Mouse (Mus musculus) adrenal gland, postnatal 25 days (tissue): ENCODE results near the gene Prkaca. TPM values are rescaled to one million over a fixed set of nuclear protein-coding genes. Genes with fewer than 3 reads are reported as not detected.

Experiments
- DNase-seq: peaks from one replicate; pipeline ENCODE4 v3.0.0; 2021; ENCODE audit warnings: mixed read lengths
- microRNA-seq, 2 experiments: library from miRNA; unstranded; fragments of <30 nt; microRNA quantifications; one replicate each; pipeline ENCODE4 v1.2.0; 2021
- total RNA-seq: library from RNA; stranded (reverse); gene quantifications from 2 replicates; pipeline ENCODE4 v1.2.3, GENCODE M21; 2021

Gene Prkaca
- total RNA-seq, 1 experiment from 2014 or later: 302 TPM

DNA sequence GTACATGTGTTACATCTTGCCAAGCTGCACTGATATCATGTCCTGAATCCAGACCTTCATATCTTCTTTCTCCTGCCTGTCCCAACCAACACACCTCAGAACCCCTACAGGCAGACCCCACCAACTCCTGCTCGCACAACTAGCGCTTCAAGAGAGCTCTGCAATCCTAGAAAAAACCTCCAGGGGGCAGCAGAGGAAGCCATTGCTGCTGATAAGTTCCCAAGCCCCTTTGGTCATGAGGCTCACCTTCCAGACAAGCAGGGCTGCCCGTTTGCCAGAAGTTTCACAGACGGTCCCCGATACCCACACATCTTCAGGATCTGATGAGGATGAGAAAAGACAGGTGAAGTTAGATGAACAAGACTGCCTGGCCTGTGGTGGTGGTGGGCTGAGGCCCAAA, 66.3 kb downstream of the Prkaca start:
- peak; percentile 66 for DNase-seq

DNA sequence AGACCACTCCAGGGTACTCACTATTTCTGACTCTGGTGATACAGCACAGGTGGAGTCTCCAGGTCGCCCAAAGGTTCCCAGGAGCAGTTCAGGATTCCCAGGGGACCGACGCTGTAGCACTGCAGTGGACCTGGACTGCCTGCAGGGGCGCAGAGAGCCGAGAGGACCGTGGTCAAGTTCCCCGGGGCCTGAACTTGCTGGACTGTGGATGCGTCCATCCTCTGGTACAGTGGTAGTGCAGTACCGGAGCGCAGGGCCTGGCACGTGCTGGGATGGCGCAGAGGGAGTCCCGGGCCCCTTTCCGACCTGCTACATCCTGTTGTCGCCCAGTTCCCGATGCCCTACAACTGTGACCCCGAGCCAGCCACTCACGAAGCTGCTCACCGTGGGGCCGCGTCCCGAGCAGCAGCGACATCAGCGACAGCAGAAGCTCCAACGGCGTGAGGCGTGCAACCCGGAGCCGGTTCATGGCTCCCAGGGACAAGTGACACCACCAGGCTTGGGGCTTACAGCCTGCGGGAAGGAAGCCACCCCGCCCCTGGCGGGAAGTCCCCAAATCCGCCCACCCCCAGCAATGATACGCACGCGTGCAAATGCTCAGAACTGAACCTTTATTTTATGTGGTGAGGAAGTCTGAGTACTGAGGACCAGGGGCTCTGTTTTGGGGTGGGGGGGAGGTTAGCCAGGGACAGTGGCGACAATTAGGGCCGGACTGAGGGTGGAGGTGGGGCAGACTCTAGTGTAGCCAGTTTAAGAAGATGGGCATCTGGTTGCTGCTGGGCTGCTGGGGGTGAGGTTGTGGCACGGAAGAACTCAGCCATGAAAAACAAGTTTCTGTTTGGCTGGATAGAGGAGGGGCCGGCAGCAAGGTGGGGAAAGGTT, 69.5 kb downstream of the Prkaca start, which contains the start of gene Il27ra:
Gene Il27ra (minus strand): TSS at position 524 of the 882 bp plus-strand sequence.
- DNase-seq: peak; percentile 71

DNA sequence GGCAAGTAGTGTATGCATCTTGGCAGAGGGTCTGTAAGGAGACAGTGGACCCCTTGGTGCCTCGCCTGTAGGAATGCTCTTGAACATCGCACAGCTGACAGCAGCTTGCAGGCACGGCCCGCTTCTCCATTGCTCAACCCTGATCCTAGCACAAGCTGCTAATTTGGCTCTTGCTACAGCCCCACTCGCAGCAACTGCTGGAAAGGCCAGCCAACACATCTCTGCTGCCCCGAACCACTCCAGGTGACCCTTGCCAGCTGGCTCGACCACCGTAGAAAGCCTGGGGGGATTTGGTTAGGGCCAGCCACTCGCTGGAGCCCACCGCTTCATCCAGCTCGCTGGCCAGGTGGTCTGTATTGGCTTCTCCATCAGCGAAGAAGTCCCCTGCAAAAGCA, 70.2 kb downstream of the Prkaca start:
- DNase-seq: no peak

DNA sequence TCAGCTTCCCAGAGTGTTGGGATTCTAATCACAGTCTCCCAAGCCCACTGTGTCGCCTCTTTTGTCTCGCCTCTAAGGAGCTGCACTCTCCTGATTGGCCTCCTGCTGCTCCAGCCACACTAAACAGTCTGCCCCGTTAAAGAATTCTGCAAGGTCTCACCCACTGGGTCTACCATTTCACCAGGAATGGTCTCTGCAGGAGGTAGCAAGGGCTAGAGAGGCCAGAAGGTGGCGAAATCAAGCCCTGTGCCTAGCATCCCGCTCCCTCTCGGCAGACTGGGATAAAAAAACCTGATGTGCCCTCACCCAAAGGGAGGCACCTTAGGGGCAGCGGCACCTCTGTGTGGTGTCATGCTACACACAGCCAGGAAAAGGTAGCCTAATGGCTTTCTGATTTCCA, 71.3 kb downstream of the Prkaca start:
- DNase-seq: no peak

DNA sequence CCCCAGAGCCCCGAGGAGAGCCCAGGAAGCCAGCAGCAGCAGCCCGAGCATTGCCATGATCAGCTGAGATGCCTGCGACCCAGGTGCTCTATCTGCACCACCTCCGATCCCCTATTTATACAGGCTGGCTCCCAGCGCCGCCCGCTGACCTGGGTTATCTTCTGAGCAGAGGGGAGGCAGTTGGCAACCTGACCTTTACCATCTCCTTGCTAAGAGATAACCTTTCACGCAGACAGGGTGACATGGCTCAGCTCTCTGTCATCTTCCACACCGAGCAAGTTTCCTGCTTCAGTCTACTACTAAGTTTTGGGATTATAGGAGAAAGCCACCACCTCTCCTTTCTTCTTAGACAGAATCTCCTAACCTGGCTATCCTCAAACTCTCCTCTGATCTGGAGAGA, 72.1 kb downstream of the Prkaca start, which contains the start of gene Rln3:
Gene Rln3 (minus strand): TSS at position 101 of the 400 bp plus-strand sequence.
- no peak for DNase-seq

Small RNA genes lying within 50 kb of the gene (microRNA-seq; reads per million reads assigned to microRNA genes)
- gene Gm44330 (0 to 0.34 reads per million in 2 experiments), gene Gm44450 (0 to 0.69 reads per million in 2 experiments), gene Mir1199 (0 to 0.36 reads per million in 2 experiments), gene Mir8111 (3.8 to 6.8 reads per million in 2 experiments)

Other genes starting within 250 kb of the Prkaca start
- 28.7 and 40.6 TPM in 2 replicates for gene Adgre5, start 231.7 kb upstream of the Prkaca start, total RNA-seq
- gene Adgrl1, start 72.9 kb upstream of the Prkaca start, total RNA-seq: 73.5 and 114 TPM in 2 replicates
- gene Gm10644, start 17.8 kb upstream of the Prkaca start, total RNA-seq: 2.1 and 3.2 TPM in 2 replicates
- gene Asf1b, start 17.5 kb upstream of the Prkaca start, total RNA-seq: 6.0 and 7.2 TPM in 2 replicates
- gene Samd1, start 24.7 kb downstream of the Prkaca start, total RNA-seq: 44.8 and 49.8 TPM in 2 replicates
- 0.67 TPM in 1 of 2 replicates, not detected in the other for gene 1700067K01Rik, start 28.5 kb downstream of the Prkaca start, total RNA-seq
- not detected in 2 replicates for gene 2210011C24Rik, start 39.2 kb downstream of the Prkaca start, total RNA-seq
- gene Palm3, start 48.5 kb downstream of the Prkaca start, total RNA-seq: 0.76 and 1.4 TPM in 2 replicates
- 2.5 and 3.6 TPM in 2 replicates for gene Il27ra, start 69.6 kb downstream of the Prkaca start, total RNA-seq
- gene Rln3, start 72.0 kb downstream of the Prkaca start, total RNA-seq: not detected in 2 replicates
- 2.8 and 3.5 TPM in 2 replicates for gene Gm10643, start 92.1 kb downstream of the Prkaca start, total RNA-seq
- 23.1 and 26.1 TPM in 2 replicates for gene Rfx1, start 93.8 kb downstream of the Prkaca start, total RNA-seq
- gene Dcaf15, start 131.8 kb downstream of the Prkaca start, total RNA-seq: 21.2 and 24.5 TPM in 2 replicates
- gene Podnl1, start 153.0 kb downstream of the Prkaca start, total RNA-seq: 0.62 and 1.0 TPM in 2 replicates
- 31.4 and 34.9 TPM in 2 replicates for gene Cc2d1a, start 174.9 kb downstream of the Prkaca start, total RNA-seq
- 0.73 and 1.4 TPM in 2 replicates for gene 4930432K21Rik, start 175.0 kb downstream of the Prkaca start, total RNA-seq
- 1.3 TPM in 1 of 2 replicates, not detected in the other for gene Nanos3, start 212.2 kb downstream of the Prkaca start, total RNA-seq